Mouse (Mus musculus) heart, adult 18-20 months (tissue): Measurements from ENCODE around the gene St3gal3. TPM values are rescaled to one million over a fixed set of nuclear protein-coding genes. Genes with fewer than 3 reads are reported as not detected.

Experiments used
- DNase-seq, 2 experiments: peaks; one replicate each; pipeline ENCODE4 v3.0.0; 2021 to 2022; ENCODE audit warnings: mixed read lengths in 1 of 2
- total RNA-seq, 2 experiments: library from RNA; stranded (reverse); gene quantifications; 2 replicates each; pipeline ENCODE4 v1.2.3; 2021

Gene St3gal3
- total RNA-seq, 2 experiments from 2014 or later: 55.9 to 57.6 TPM

DNA sequence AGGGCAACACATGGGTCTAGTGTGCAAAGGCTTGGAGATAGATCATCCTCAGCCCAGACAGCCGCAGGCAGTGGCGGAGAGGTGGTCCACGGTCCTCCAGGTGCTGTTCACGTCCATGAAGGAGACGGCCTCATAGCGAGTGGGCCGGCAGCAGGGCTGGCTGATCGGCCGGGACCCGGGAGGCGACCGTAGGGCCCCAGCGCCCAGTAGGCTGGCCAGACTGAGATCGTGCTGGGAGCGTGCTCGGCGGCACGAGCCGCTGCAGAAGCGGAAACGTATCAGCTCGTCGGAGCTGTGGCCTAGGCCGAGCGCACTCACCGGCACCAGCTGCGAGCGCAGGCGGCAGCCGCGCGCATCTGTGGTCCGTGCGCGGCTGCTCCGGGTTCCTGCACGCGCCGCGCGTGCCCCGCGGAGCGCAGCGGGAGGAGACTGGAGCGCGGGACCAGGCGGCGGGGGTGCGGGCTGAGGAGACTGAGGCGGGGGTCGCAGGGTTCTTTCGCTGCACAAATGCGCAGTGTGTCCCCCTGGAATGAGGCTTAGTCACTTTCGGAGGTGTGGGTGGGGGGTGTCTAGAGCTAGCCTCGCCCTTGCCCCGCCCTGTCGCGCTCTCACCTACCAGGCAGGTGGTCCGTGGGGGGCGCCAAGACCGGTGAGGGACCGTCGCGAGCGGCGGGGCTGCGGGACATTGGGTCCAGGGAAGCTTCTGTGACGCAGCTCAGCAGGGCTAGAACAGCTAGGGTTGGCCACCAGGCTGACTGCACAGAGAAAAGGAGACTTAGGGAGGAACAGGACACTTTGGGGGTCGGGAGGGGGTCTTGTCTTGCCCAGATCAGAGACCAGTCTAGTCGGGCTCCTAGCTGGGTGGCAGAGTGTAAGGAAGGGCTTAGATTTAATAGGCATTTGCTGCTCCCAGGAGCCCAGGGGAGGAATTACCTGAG, 207.9 kb downstream of the St3gal3 start:
- no peak for DNase-seq

DNA sequence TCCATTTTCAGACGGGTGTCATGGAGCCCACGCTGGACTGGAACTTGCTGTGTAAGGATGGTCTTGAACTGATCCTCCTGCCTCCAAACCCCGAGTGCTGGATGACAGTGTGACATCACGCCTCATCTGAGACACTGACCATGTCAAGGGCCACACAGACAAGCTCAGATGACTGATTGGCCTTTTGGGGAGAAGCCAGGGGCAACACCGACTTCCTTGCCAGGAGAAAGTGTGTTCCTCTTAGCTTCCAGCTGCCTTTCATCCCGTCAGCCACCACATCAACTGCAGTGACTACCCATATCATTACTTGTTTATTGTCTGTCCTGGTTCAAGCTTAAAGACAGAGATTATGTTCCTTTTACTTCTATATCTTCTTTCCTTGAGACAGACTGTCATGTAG, 209.8 kb downstream of the St3gal3 start:
- no peak for DNase-seq

DNA sequence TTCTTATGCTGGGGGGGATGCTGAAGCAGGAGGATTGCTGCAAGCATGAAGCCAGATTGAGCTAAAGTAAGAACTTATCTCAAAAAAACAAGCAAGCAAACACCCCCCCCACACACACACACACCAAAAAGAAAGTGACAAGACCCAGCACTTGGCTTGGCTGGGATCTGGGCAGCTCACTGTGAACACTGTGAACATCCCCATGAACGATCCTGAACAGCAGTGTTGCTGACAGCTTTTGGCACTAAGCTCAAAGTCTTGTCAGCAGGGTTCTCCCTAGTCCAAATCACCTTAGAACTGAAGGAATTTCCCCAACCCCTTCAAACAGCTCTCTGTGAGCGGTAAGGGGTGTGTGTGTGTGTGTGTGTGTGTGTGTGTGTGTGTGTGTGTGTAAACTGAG, 211.3 kb downstream of the St3gal3 start:
- DNase-seq: no peak

DNA sequence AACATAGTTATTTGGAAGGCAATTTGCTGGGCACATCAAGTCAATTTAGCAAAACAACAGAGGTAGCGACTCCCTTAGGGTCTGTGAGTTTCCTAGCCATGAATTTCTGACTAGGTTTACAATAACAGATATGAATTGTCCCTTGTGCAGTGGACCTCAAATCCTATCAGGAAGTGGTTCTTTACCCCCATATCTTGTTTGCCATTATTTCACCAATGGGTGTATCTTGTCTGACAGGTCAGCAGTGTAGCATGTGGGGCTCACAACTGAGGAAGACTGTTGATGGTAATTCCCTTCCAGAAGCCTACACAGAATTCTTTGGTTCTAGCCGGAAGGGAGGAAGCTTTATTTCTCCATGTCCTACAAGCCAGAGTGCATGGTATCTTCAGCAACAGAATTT, 213.4 kb downstream of the St3gal3 start:
- no peak for DNase-seq

DNA sequence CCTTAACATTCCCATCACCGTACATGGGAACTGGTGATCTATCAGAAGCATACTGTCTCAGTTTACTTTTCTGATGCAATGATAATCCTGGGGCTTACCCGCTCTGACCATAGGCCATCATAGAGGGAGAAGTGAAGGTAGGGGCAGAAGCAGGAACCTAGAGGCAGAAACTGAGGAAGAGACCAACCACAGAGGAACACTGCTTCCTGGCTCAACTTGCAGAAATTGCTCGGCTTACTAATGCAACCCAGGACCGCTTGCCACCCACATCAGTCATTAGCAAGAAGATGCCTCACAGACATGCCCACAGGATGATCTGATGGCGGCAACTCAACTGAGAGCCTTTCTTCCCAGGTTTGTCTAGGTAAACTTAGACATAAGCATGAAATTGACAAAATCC, 216.0 kb downstream of the St3gal3 start:
- no peak for DNase-seq

DNA sequence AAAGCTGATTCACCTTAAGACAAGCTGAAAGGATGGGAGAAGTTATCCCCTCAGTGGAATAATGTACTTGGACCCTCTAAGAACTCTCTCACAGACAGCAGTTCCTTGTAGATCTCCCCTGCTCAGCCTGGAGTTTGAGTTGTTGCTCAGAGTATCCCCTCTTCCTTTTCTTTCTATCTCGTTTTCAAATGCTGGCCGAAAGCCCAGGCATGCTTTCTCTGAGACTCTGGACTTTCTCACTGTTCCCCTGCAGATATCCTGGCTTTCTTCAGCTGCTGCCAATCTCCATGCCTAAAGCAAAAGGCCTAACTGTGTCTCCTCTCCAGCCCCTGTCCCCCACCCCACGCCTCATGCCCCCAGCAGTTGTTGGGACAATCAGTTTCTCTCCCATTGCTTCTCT, 216.5 kb downstream of the St3gal3 start:
- no peak for DNase-seq

DNA sequence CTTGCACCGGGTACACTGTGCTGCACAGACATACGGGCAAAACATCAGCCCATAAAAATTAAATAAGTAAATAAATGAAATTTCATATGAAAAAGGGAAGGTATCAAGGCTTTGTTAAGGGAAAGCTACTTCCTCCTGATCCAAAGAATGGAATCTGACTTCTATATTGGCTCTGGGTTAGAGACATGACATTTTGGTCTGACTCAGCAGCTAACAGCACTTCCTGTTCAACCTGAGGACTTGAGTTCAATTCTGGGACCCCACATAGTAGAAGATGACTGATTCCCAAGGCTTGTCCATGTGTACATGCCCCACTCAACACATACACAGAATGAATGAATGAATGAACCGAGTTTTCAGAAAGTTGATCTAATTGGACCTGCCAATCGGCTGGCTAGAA, 216.9 kb downstream of the St3gal3 start:
- DNase-seq: no peak

DNA sequence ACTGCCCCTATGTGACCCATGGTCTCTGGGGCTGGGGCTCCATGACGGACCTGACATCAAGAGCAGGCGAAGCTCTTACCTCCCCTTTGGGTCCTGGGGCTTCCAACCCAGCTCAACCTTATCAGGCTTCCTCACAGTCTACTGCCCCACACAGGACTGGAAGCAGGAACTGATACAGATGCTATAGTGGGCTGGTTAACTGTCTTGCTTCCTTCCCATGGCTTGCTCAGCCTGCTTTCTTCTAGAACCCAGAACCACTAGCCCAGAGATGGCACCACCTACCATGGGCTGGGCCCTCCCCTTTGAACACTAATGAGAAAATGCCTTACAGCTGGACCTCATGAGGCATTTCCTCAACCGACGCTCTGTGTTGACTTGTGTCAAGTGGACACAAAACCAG, 217.3 kb downstream of the St3gal3 start:
- no peak for DNase-seq

DNA sequence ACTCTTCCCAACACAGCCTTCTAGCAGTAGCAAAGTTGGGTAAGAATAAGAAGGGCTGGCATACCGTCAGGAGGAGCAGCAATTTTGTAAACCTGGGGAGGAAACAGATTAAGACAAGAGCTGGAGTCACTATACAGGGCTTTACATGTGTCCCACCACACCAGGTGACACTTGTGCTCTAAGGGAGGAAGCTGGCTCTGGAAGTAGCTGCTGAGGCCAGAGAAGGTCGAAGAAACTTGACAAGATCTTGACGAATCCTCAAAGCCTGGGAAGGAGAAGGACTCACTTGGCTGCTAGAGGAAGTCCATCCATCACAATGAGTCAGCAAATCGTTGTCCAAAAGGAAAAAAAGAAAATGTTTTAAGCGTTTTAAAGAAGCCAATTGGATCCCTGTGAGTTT, 218.3 kb downstream of the St3gal3 start:
- DNase-seq: no peak

DNA sequence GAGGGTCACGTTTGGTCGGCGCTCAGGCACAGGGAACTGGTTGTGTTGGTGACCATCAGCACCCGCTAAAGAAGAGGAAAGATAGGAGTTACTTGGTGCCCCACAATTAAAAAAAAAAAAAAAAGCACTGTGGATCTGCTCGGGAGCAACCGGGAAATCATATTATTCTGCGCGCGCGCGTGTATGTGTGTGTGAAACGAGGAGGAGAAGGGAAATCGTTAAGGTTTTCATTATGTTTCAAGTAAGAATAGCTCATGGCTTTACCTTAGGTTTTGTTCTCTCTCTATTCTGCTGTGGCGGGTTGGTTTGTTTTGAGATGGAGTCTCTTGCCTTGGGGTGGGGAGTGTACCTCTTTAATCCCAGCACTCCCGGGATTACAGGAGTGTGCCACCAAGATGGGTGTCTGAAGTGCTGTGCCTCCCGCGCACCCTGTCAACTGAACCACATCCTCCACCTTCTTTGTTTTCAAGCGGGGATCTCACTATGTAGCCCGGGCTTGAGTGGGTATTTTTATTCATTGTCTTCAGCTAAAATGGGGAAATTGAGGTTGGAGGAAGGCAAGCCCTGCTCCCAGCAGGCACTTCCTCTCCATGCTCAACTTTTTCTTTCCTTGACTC, 219.1 kb downstream of the St3gal3 start:
- DNase-seq: no peak

DNA sequence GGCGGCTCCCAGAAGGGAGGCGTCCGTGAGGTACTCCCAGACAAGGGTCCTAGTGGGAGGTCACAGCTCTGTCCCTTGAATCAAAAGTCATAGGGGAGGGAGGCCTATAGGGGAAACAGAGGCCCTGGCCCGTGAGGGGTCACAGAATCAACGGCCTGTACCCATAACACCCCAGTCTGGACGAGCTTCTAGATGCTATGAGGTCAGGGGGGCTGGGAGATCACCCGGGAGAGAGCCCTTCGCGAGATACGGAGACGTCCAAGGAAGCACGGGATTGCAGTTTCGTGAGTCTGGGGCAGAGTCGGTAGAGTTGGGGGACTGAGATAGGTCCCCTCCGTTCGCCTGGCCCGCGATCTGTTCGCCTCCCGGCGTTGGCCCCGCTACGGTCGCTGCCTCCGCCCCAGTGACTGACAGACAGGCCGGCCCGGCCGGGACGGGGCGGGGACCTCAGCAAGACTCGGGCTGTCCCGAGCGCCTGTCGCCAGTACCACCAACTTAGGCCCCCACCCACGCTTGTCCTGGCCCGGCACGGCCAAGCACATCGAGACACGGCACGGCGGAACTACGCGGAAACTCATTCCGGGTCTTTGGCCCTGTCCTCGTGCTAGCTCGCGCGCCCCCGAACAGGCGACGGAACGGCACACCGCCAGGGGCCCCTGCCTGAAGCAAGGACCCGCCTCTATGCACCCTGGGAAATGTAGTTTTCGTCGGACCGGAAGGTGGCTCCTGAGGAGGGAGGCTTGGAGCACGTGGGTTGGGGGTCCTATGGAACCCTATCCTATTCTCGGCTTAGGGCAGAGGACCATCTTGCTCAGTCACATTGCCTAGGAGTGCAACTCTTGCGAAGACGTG, 219.9 kb downstream of the St3gal3 start, which contains the start of gene Ipo13:
Ipo13 (minus strand) TSS at position 409 of the 852 bp plus-strand sequence.
- DNase-seq: peak; percentile 95 to 99

DNA sequence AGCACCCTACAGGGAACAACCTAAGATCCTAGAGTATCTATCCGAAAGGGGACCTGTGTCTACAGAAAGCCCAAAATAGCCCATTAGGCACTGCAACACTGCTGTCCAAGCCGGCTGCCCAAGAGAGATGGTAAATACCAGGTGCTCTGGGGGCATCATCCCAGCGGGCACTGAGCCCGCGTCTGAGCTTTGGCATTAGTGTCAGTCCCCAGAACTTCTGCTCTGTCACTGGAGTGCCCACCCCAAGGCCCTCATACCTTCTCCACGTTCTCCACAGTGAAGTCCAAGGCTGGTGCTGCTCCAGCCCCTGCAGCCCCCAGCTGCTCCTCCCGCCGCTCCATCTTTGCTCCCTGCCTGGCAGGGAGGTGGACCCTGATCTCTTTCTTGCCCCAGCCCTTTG, 220.7 kb downstream of the St3gal3 start:
- DNase-seq: peak in 1 of 2 experiments; percentile 30

DNA sequence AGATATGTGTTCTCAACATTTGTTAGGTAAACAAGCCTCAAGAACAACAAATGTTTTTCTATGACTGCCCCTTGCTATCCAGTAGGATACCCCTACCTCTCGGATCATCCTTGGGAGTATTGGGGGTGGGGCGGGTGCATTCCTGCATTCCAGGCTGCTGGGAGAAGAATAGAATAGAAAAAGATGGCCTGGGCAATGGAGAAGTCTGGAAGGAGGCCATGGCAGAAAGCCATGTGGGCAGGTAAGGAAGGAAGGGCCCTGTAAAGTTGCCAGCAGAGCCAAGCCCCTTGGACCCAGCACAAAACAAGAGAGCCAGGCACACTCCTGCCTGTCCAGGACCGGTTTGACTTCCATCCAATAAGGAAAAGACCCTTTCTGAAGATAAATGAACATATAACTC, 221.3 kb downstream of the St3gal3 start:
- DNase-seq: peak; percentile 36 to 39

DNA sequence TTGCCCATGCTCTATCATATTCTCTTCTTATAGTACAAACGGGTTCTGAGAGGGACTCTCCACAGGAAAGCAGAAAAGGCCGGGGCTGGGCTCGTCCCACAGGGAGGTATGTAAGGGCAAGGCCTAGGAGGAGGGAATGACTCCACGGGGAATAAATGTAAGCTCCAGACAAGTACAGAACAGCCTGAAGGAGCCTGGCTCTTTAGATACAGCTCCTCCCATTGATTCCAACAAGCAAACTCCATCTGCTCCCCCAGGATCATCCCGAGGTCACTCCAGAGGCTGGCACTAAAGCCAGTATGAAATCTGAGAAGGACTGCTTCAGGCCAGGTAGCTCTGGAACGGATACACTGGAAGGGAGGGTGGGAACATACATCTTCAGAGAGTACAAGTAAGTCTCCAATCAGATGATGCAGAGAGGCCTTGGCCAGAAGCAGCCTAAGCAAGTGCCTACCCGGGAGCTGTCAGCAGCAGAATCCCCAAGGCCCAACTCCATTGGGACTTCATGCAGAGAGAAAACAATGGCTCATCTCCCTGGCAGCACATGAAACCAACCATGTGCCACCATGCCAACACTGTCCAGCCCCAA, 221.9 kb downstream of the St3gal3 start:
- DNase-seq: no peak

DNA sequence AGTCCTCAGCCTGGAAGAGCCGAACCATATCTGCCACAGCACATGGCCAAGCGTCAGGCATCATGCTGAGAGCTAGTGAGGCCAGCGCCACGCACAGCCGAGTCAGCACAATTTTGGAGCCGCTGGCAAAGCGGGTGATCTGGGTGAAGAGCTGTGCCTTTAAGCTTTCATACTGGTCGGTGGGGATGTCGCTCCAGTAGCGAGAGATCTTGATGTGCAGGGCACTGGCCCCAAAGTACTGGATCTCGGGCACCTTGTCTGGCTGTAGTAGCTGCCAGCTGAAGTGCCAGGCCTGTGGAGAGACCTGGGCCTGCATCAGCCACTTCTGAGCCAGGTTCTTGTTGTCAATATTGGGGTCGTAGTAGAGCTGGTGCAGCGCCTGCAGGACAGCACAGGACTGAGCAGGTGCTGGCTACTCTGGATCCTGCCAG, 222.6 kb downstream of the St3gal3 start:
- DNase-seq: no peak

DNA sequence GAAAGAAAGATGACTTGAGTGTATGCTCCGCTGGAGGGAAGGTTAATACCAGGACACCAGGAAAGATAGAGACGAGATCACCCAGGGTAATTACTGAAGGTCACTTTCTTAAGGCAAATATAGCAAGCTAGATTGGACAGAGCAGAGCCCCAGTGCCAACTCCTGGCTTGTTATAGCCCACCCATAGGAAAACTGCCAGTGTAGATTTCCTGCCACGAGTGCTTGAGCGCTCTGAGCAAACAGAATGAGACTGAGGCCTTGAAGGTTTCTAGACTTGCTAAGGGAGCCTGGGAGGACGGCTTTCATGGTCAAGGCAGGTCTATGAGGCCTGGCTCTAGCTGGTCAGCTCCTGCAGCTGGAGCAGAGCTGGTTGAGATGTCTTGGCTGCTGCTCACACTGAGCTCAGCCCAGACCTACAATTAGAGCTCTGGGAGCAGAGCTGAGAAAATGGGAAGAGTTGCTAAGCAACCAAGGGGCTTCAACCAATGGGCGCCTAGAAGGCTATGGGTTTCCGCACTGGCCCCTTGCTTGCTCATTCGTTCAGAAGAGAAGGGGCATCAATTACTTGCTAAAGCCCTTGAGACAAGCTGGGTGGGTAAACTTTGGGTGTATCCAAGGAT, 225.8 kb downstream of the St3gal3 start:
- DNase-seq: peak in 1 of 2 experiments; percentile 18

DNA sequence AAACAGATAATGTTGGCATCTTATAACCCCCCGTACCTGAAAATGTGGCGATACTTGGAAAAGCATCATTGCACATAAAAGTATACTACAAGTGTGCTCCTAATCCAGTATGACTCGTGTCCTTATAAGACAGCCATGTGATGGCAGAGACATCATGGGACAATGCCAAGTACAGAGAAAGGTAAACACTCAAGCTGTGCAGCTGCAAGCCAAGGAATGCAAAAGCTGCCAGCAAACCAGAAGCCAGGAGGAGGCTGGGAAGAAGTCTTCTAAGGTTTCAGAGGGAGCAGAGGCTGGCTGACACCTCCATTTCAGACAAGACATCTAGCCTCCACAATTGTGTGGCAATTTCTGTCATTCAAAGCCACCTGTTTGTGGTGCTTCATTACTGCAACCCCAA, 228.5 kb downstream of the St3gal3 start:
- DNase-seq: no peak

DNA sequence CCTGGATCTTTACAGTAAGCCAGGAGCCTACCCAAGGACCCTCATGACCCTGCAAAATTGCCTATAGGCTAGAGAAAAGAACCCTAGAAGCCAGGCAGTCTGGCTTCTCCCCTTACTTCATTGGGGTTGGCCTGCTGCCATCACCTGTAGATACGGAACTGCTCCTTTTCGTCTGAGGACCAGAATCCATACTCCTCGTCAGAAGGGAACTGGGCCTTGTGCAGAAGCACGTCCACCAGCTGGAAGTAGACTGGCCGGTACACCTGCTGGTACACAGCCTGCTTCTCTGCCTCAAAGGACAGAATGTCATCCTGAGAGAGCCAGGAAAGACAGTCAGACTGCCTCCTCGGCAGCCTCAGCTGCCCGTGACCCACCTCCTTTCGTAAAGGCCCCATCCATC, 230.0 kb downstream of the St3gal3 start:
- no peak for DNase-seq

DNA sequence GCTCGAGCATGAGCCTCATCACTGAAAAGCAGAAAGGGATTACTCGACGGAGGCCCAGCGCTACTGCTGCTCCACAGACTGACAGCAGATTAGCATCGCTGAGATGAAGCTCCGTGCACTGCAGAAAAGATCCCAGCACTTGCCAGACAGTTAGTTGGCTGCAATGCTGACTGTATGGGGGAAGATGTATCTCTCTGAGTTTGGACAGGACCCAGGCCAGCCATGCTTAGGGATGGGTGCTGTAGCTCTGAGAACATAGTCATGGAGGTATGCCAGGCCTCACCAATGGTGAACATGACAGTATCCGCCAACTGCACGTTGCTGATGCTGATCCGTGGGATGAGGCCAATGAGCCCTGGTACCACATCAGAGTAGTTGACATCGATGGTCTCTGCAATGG, 230.6 kb downstream of the St3gal3 start:
- DNase-seq: no peak

DNA sequence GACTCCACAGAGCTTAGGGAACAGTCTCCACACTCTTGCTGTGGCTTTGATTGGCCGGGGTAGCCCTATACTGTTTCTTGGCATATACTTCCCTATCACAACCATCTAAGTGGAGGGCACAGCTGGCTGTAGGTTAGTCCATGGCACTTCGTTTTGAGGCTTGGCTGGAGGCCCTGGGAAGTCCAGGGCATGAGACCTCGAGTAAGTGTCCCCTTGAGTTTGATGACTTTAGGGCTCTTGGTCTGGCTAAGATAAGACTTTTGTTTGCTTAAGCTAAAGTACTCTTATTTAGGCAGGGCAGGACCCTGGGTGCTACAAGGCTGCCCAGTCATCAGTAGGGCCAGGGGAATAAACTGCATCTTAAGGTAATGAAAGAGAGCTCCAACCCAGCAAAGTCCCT, 236.6 kb downstream of the St3gal3 start:
- DNase-seq: no peak

DNA sequence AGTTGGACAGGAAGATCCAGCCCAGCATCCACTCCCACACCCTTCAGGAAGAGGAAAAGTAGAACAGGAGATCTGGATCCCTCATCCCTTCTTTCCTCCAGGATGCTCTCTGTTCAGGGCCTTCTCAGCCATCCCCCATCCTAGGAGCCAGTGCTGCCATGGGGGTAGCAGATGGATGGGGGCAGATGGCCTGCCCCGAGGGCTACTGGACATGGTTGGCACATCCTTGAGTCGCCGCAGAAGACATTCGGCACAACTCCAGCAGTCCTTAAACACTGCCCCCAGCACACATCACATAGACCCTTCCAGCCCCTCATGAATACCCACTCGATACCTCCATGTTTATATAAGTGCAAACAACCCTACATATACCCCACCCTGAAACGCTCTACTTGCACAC, 238.7 kb downstream of the St3gal3 start:
- no peak for DNase-seq

DNA sequence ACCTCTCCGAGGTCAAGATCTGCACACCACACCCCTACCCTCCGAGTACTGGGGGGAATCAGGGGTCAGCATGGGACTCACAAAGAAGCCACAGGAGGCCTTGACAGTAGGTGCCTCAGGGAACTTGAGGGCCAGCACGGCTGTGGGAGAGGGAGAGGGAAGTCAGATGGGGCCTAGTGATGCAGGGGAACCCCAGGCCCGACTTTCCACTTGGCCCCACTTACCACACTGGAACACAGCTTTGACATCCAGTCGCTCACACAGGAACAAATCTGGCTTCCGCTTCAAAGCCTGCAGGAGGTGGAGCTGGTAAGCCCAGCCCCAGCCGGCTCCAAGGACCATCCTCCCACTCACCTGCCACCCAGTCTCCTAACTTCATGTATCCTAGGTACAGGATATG, 239.4 kb downstream of the St3gal3 start:
- DNase-seq: no peak
